Mouse (Mus musculus) erythroblast, adult 5-6 weeks (primary cell): ENCODE measurements around the gene Gm17631. TPM values are rescaled to one million over a fixed set of nuclear protein-coding genes. Genes with fewer than 3 reads are reported as not detected.
"Not testable (repeated sequence)": the region's sequence is repeated elsewhere in the genome, so short reads cannot be mapped to it uniquely, and the experiment has no call there.

Experiments used
- ATAC-seq: replicated peaks from 2 replicates; pipeline ENCODE4 v1.8.0; 2016; ENCODE audit warnings: moderate number of reproducible peaks, mild to moderate bottlenecking, moderate TSS enrichment, inconsistent platforms; ENCODE audit not compliant: poor library complexity, low FRiP score, severe bottlenecking
- total RNA-seq, 2 experiments: library from RNA; stranded (forward) in 1 of 2; stranded (reverse) in 1 of 2; fragments of 150-400 nt in 1 of 2; fragments of 200-764, 138-1000 nt in 1 of 2; gene quantifications; 2 replicates each; pipeline versions ENCODE4 v1.2.3 to v1.2.4; 2015 to 2017; ENCODE audit warnings: low replicate concordance in 2 of 2

The Gm17631 gene
- total RNA-seq (2015; ENCODE audit: low replicate concordance), result not detected in 2 replicates
- not detected in 2 replicates for total RNA-seq (2017; ENCODE audit: low replicate concordance)

DNA sequence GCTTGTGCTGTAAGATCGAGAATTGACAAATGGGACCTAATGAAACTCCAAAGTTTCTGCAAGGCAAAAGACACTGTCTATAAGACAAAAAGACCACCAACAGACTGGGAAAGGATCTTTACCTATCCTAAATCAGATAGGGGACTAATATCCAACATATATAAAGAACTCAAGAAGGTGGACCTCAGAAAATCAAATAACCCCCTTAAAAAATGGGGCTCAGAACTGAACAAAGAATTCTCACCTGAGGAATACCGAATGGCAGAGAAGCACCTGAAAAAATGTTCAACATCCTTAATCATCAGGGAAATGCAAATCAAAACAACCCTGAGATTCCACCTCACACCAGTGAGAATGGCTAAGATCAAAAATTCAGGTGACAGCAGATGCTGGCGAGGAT lies at the start of gene Gm17631:
Gm17631 (plus strand) TSS at position 301 of the 400 bp plus-strand sequence.
- not testable (repeated sequence) for ATAC-seq

DNA sequence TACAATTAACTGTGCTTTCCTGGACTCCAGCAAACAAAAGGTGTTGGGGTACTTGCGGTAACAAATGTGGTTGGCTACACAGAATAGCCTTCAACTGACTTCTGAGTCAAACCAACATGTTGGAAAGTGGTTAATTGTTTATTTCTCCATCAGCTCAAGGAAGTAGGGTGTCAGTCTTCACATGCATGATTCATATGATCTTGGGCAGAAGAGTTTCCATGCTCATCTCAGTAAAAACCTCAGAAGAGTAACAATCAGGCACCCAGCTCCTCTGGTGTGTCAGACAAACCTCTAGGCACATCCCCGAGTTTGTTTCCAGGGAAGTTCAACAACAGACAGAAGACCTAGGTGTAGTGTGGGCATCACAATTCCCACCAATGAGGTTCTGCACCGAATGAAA lies 44.7 kb upstream of the Gm17631 start:
- ATAC-seq, result no peak

DNA sequence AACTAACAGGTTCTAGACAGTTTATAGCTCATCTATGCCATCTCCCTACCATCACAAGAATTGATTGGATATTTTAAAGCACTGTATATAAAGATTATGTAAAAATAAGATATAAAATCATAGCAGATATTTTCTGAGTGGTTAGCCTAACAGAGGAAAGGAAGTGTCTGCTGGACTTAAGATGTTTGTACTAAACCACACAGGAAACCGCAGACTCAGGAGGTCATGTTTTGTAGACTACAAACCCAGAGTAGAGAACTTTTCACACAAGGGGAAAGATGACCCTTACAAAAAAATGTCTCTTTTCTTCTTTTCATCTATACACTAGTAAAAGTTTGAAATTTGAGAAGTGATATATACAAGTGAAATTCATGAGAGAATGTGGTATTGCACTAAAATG lies 38.4 kb upstream of the Gm17631 start:
- no peak for ATAC-seq

DNA sequence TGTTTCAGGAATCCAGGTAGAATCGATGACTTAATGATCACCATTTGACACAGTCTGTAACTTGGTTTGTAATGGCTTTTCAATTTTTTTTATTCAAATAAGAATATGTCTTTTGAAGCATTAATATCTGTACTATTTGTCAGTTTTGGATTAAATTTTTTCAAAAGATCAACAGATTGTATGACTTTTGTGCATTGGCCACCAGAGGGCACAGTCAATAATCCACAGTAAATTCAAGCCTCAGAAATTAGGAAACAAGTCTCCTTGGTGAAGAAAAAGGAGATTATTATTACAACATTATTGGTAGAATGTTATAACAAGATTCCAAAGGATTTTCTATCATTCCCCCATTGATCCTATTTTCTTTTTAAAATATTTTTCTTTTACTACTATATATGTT lies 36.9 kb upstream of the Gm17631 start:
- ATAC-seq, result no peak

DNA sequence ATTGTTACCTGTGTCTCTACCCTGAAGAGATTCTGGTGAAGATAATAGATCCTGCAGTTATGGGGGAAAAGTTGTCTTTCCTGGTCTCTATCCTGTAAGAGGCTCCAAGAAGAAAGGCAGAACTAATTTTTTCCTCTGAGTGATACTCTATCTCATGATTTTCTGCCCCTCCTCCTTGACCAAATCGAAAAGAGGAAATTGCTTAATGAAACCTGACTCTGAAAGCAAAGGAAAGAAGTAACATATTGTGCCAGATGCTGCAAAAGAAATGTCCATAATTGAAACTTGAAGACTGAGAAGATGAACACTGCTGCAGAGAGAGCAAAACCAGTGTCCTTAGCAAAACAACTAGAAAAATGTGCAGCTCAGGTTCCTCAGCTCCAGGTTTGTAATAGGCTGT lies 14.1 kb downstream of the Gm17631 start, which contains the start of gene Klra17:
Klra17 (minus strand) TSS at position 124 of the 400 bp plus-strand sequence.
- ATAC-seq, result no peak

DNA sequence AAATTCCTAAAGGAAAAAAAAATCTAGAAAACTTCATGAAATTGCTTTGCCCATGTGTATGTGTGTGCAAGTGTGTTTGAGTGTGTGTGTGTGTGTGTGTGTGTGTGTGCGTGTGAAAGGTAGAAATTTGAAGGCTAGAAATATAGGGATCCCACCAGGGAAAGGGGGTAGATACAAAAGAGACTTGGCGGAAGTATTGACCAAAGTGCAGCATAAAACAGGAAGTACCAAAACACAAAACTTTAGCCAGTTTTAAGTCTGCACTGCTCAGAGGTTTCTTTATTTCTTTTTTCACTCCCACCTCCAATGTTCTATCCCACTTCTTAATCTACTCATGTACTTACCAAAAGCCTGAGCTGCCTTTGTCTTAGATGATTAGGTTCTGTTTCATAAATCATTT lies 20.1 kb downstream of the Gm17631 start:
- ATAC-seq, result no peak

Other genes starting within 250 kb of the Gm17631 start
- 1.7 and 2.9 TPM in 2 replicates for gene Klrk1, start 238.8 kb upstream of the Gm17631 start, total RNA-seq (2015; ENCODE audit: low replicate concordance)
- gene Klrk1, start 238.8 kb upstream of the Gm17631 start, total RNA-seq (2017; ENCODE audit: low replicate concordance), result 3.4 and 6.6 TPM in 2 replicates
- gene Klrc3, start 219.3 kb upstream of the Gm17631 start, total RNA-seq (2015; ENCODE audit: low replicate concordance), result not detected in 2 replicates
- gene Klrc3, start 219.3 kb upstream of the Gm17631 start, total RNA-seq (2017; ENCODE audit: low replicate concordance), result not detected in 2 replicates
- 1.0 TPM in 1 of 2 replicates, not detected in the other for gene Klrc2, start 202.0 kb upstream of the Gm17631 start, total RNA-seq (2015; ENCODE audit: low replicate concordance)
- gene Klrc2, start 202.0 kb upstream of the Gm17631 start, total RNA-seq (2017; ENCODE audit: low replicate concordance), result 0.42 and 1.3 TPM in 2 replicates
- gene Klrc1, start 183.7 kb upstream of the Gm17631 start, total RNA-seq (2015; ENCODE audit: low replicate concordance), result 0.63 TPM in 1 of 2 replicates, not detected in the other
- 2.2 and 3.1 TPM in 2 replicates for gene Klrc1, start 183.7 kb upstream of the Gm17631 start, total RNA-seq (2017; ENCODE audit: low replicate concordance)
- not detected in 2 replicates for gene Klri1, start 145.5 kb upstream of the Gm17631 start, total RNA-seq (2015; ENCODE audit: low replicate concordance)
- gene Klri1, start 145.5 kb upstream of the Gm17631 start, total RNA-seq (2017; ENCODE audit: low replicate concordance), result not detected in 2 replicates
- not detected in 2 replicates for gene Klri2, start 122.2 kb upstream of the Gm17631 start, total RNA-seq (2015; ENCODE audit: low replicate concordance)
- gene Klri2, start 122.2 kb upstream of the Gm17631 start, total RNA-seq (2017; ENCODE audit: low replicate concordance), result not detected in 2 replicates
- gene Gm156, start 78.4 kb upstream of the Gm17631 start, total RNA-seq (2015; ENCODE audit: low replicate concordance), result not detected in 2 replicates
- gene Gm156, start 78.4 kb upstream of the Gm17631 start, total RNA-seq (2017; ENCODE audit: low replicate concordance), result not detected in 2 replicates
- gene Klra17, start 14.0 kb downstream of the Gm17631 start, total RNA-seq (2015; ENCODE audit: low replicate concordance), result 4.0 and 4.2 TPM in 2 replicates
- gene Klra17, start 14.0 kb downstream of the Gm17631 start, total RNA-seq (2017; ENCODE audit: low replicate concordance), result not detected in 2 replicates
- gene Klra5, start 55.0 kb downstream of the Gm17631 start, total RNA-seq (2015; ENCODE audit: low replicate concordance), result not detected in 2 replicates
- gene Klra5, start 55.0 kb downstream of the Gm17631 start, total RNA-seq (2017; ENCODE audit: low replicate concordance), result not detected in 2 replicates
- gene Klra6, start 164.3 kb downstream of the Gm17631 start, total RNA-seq (2015; ENCODE audit: low replicate concordance), result not detected in 2 replicates
- not detected in 2 replicates for gene Klra6, start 164.3 kb downstream of the Gm17631 start, total RNA-seq (2017; ENCODE audit: low replicate concordance)
- not detected in 2 replicates for gene Klra4, start 204.6 kb downstream of the Gm17631 start, total RNA-seq (2015; ENCODE audit: low replicate concordance)
- gene Klra4, start 204.6 kb downstream of the Gm17631 start, total RNA-seq (2017; ENCODE audit: low replicate concordance), result not detected in 2 replicates